Mouse (Mus musculus) small intestine, adult 2 months (tissue): ENCODE measurements around the gene Znrd1as.

Experiments
- CTCF ChIP-seq: fragments of 200-500 bp; IDR thresholded peaks from 2 replicates; pipeline ENCODE4 v1.5.1; 2012; ENCODE audit warnings: low read depth, mild to moderate bottlenecking, control low read depth, inconsistent platforms, low read length, moderate library complexity, mixed read lengths; ENCODE audit not compliant: insufficient replicate concordance, insufficient read length; ENCODE audit errors: extremely low read depth
- POLR2A ChIP-seq: fragments of 200-500 bp; IDR thresholded peaks from 2 replicates; pipeline ENCODE4 v1.6.1; 2012; ENCODE audit warnings: low read depth, mild to moderate bottlenecking, control low read depth, inconsistent platforms, low read length, moderate library complexity

- TF ChIP-seq CTCF, result no peak
- TF ChIP-seq POLR2A, result no peak
Observed at GRCm38 (mm10) chr17:36952631-36953030, 5.8 kb upstream of the Znrd1as start.
